Comparison of ENCODE assay signal across 9 mouse cellular contexts in the genomic region with DNA sequence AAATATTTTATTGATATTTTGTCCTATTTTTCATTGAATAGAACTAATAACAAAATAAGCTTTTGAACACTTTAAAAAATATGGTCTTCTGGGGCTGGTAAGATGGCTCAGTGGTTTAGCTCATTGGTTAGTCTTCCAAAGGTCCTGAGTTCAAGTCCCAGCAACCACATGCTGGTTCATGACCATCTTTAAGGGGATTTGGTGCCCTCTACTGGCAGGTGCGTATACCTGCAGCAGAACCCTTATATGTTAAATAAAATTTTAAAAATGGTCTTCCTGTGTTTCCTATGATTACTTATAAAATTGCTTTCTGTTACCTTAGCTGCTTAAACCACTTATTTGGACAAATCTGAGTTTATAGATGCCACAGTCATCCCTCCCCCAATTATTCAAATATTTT. TPM values are rescaled to one million over a fixed set of nuclear protein-coding genes. Genes with fewer than 3 reads are reported as not detected.
A peak's percentile ranks its signal among the peaks of the same experiment; 100 is the strongest.
DNase-seq lines count a peak whose midpoint lies in the region; ATAC-seq and TF ChIP-seq lines count a peak whose summit lies in the region.
"Had no signal": no experiment of that assay in that cellular context is flagged by ENCODE, and none has a peak within 500 bp of the region (broad histone marks: within the 10 kb centered on the region; RNA-seq: fewer than 3 reads in every experiment).

No protein-coding gene starts in this region.

- WGBS in hindbrain, embryonic 11.5 days = 33% methylated on average over 1 of the region's 1 CpGs
- 44% methylated on average over 1 of the region's 1 CpGs for WGBS in hindbrain, embryonic 16.5 days

- H3K4me1 ChIP-seq in hindbrain, embryonic 11.5 days (replicated peaks; ENCODE audit: control insufficient read depth, insufficient read depth, low read length) = no peaks in the 10 kb centered on the region
- H3K4me1 ChIP-seq in hindbrain, embryonic 16.5 days (ENCODE audit: control insufficient read depth, insufficient read depth, low read depth, low read length) = no peaks in the 10 kb centered on the region
- H3K4me1 ChIP-seq in CH12.LX (ENCODE audit: control insufficient read depth in 1 of 2, insufficient read depth in 2 of 2) = peaks cover 2 to 26% of the 10 kb centered on the region in 2 experiments; a peak in 3 of 4 replicates
- H3K4me1 ChIP-seq: limb, embryonic 12.5 days had no signal

- no peak overlapping the region for H3K27ac ChIP-seq in hindbrain, embryonic 11.5 days (ENCODE audit: low read depth, low read length)
- no peak overlapping the region for H3K27ac ChIP-seq in hindbrain, embryonic 16.5 days (ENCODE audit: low read depth, low read length)
- H3K27ac ChIP-seq in CH12.LX (ENCODE audit: insufficient read depth, low read depth) = no peak overlapping the region
- H3K27ac ChIP-seq: limb, embryonic 12.5 days had no signal

- H3K4me2 ChIP-seq in hindbrain, embryonic 11.5 days (replicated peaks; ENCODE audit: low read depth, low read length) = no peak overlapping the region
- H3K4me2 ChIP-seq in hindbrain, embryonic 16.5 days (ENCODE audit: low read length) = no peak overlapping the region
- H3K4me2 ChIP-seq in CH12.LX (ENCODE audit: insufficient read depth, low read depth, poor library complexity, severe bottlenecking) = no peak overlapping the region
- H3K4me2 ChIP-seq: limb, embryonic 12.5 days had no signal

- H3K4me3 ChIP-seq in hindbrain, embryonic 11.5 days (ENCODE audit: low read depth, low read length) = no peak overlapping the region
- no peak overlapping the region for H3K4me3 ChIP-seq in hindbrain, embryonic 16.5 days (ENCODE audit: low read length)
- no peak overlapping the region for H3K4me3 ChIP-seq in CH12.LX (replicated peaks in 1 of 3; ENCODE audit: low read depth in 2 of 3, low read length in 2 of 3, poor library complexity in 1 of 3)
- H3K4me3 ChIP-seq: limb, embryonic 12.5 days had no signal

- TF ChIP-seq POLR2A in CH12.LX (IDR thresholded peaks at IDR 0.05; ENCODE audit: low read depth, low read length) = no peak

- in situ Hi-C loops in CH12.LX (cut with MboI; ENCODE audit: low pct_ligation_motif_present, low pct_unique_long_range_greater_than_20kb, low sequenced_read_pairs) = no loop called here

- no peaks in the 10 kb centered on the region for H3K9me3 ChIP-seq in hindbrain, embryonic 11.5 days (ENCODE audit: control insufficient read depth, low read length)
- no peaks in the 10 kb centered on the region for H3K9me3 ChIP-seq in hindbrain, embryonic 16.5 days (ENCODE audit: control insufficient read depth, low read length)
- no peaks in the 10 kb centered on the region for H3K9me3 ChIP-seq in CH12.LX (replicated peaks; ENCODE audit: low read length)
- H3K9me3 ChIP-seq: limb, embryonic 12.5 days had no signal

- peak in 1 of 2 experiments; percentile 59; a peak in 2 of 4 replicates for TF ChIP-seq CTCF in CH12.LX (conservative IDR thresholded peaks at IDR 0.05 in 1 of 2, IDR thresholded peaks at IDR 0.05 in 1 of 2; ENCODE audit: low read depth in 2 of 2, low read length in 2 of 2)

- 0 out of 2 replicates have a peak, but pooled peaks have one; percentile 18 for TF ChIP-seq EP300 in CH12.LX (IDR thresholded peaks at IDR 0.05; ENCODE audit: low read length)

- no peaks in the 10 kb centered on the region for H3K27me3 ChIP-seq in hindbrain, embryonic 11.5 days (ENCODE audit: control insufficient read depth, insufficient read depth, low read length)
- H3K27me3 ChIP-seq in hindbrain, embryonic 16.5 days (replicated peaks; ENCODE audit: control insufficient read depth, insufficient read depth, low read length) = no peaks in the 10 kb centered on the region
- no peaks in the 10 kb centered on the region for H3K27me3 ChIP-seq in CH12.LX (replicated peaks)
- H3K27me3 ChIP-seq: limb, embryonic 12.5 days had no signal

- intact Hi-C loops in left cerebral cortex, postnatal 25 days (cut with DNase I) = loop anchor here (5.0 kb wide), 1 partner anchor 62 kb away; no protein-coding TSS in a partner anchor
- intact Hi-C loops in left cerebral cortex, postnatal 14 days (cut with DNase I) = no loop called here

- peaks cover 3% of the 10 kb centered on the region; the same call in 1 of the 2 replicates for H3K79me2 ChIP-seq in CH12.LX (replicated peaks; ENCODE audit: control insufficient read depth, extremely low read depth, insufficient read depth, poor library complexity, severe bottlenecking)

- H3K36me3 ChIP-seq in hindbrain, embryonic 11.5 days (ENCODE audit: control insufficient read depth, insufficient read depth, low read length) = 0 out of 2 replicates have a peak, but pooled peaks cover 3% of the 10 kb centered on the region
- H3K36me3 ChIP-seq in hindbrain, embryonic 16.5 days (ENCODE audit: control insufficient read depth, insufficient read depth, low read length) = no peaks in the 10 kb centered on the region
- H3K36me3 ChIP-seq in CH12.LX (replicated peaks in 1 of 2; ENCODE audit: control insufficient read depth in 1 of 2, insufficient read depth in 1 of 2, low read length in 1 of 2) = peaks cover 0 to 2% of the 10 kb centered on the region in 2 experiments

- no peak for ATAC-seq in hindbrain, embryonic 11.5 days (ENCODE audit: low FRiP score)
- ATAC-seq in hindbrain, embryonic 16.5 days = no peak
- ATAC-seq in megakaryocyte progenitor cell, adult 5-6 weeks (replicated peaks; ENCODE audit: poor library complexity) = peak; percentile 64; the same call in 1 of the 2 replicates

- TF ChIP-seq RAD21 in CH12.LX (IDR thresholded peaks at IDR 0.05; ENCODE audit: low read depth, low read length) = peak; percentile 40

- no peak overlapping the region for H3K9ac ChIP-seq in hindbrain, embryonic 11.5 days (ENCODE audit: low read depth, low read length)
- no peak overlapping the region for H3K9ac ChIP-seq in hindbrain, embryonic 16.5 days (ENCODE audit: low read depth, low read length)
- H3K9ac ChIP-seq in CH12.LX (ENCODE audit: insufficient read depth, low read depth) = no peak overlapping the region
- H3K9ac ChIP-seq: limb, embryonic 12.5 days had no signal

- DNase-seq in hindbrain, embryonic 11.5 days (ENCODE audit: low spot score) = peak; percentile 34
- DNase-seq in CH12.LX (ENCODE audit: extremely low read depth) = peak; percentile 51
- peak; percentile 35 for DNase-seq in brain, adult 2 months (ENCODE audit: low read depth, low spot score)
- no peak for DNase-seq in left cerebral cortex, postnatal 25 days (ENCODE audit: low spot score in 2 of 2)
- DNase-seq in left cerebral cortex, postnatal 14 days (ENCODE audit: low spot score in 2 of 2) = no peak
- DNase-seq in Muller cell, postnatal 12 days (ENCODE audit: inconsistent ontology term) = no peak

- dilution Hi-C loops in CH12.LX (cut with MboI; ENCODE audit: extremely low pct_ligation_motif_present, extremely low pct_unique_long_range_greater_than_20kb, low sequenced_read_pairs) = no loop called here

TF ChIP-seq in CH12.LX, 34 proteins besides CTCF, POLR2A, EP300 and RAD21:
- TF ChIP-seq IRF4 (IDR thresholded peaks at IDR 0.05; ENCODE audit: low read depth, low read length) (0 out of 2 replicates have a peak, but pooled peaks have one; percentile 10), MYC (IDR thresholded peaks at IDR 0.05; ENCODE audit: low read depth, low read length) (peak; percentile 38; the same call in 1 of the 2 replicates), SMC3 (IDR thresholded peaks at IDR 0.05; ENCODE audit: low read depth, low read length) (peak; percentile 19; the same call in 1 of the 2 replicates), GABPA (IDR thresholded peaks at IDR 0.05; ENCODE audit: insufficient replicate concordance, low read depth, low read length) (no peak)

RNA-seq across cellular contexts. Expression of a gene that starts 16.8 kb away (rescaled TPM):
- polyA plus RNA-seq in hindbrain, embryonic 11.5 days (2014; fragmentation: Nextera tagmentation; extraction: Ambion mirVana) = 99.6 and 117 TPM in 2 replicates
- 47.0 and 57.8 TPM in 2 replicates for polyA plus RNA-seq in hindbrain, embryonic 16.5 days (2015; fragmentation: Nextera tagmentation; extraction: Ambion mirVana)
- 19.8 and 22.0 TPM in 2 replicates for total RNA-seq in CH12.LX (2012; rRNA removed)
- total RNA-seq in CH12.LX (2014; rRNA removed) = 59.7 and 67.0 TPM in 2 replicates
- 27.1 and 29.4 TPM in 2 replicates for polyA plus RNA-seq in CH12.LX (2012; ENCODE audit: insufficient read length, low read depth)
- 42.8 and 45.0 TPM in 2 replicates for total RNA-seq in megakaryocyte progenitor cell, adult 5-6 weeks (2015)
- total RNA-seq in megakaryocyte progenitor cell, adult 5-6 weeks (2017) = 35.3 and 41.6 TPM in 2 replicates
- 10 to 100 TPM; 17.2 to 17.4 TPM for total RNA-seq in left cerebral cortex, postnatal 25 days (2021)
- total RNA-seq in left cerebral cortex, postnatal 14 days (2021) = 10 to 100 TPM; 15.2 to 16.6 TPM

RNA-seq across cellular contexts. Expression of a gene that starts 59.1 kb away (rescaled TPM):
- polyA plus RNA-seq in hindbrain, embryonic 11.5 days (2014; fragmentation: Nextera tagmentation; extraction: Ambion mirVana) = 79.4 and 79.6 TPM in 2 replicates
- polyA plus RNA-seq in hindbrain, embryonic 16.5 days (2015; fragmentation: Nextera tagmentation; extraction: Ambion mirVana) = 133 and 164 TPM in 2 replicates
- total RNA-seq in CH12.LX (2012; rRNA removed) (200 and 212 TPM in 2 replicates), CH12.LX (2014; rRNA removed) (525 and 564 TPM in 2 replicates)
- 355 and 382 TPM in 2 replicates for polyA plus RNA-seq in CH12.LX (2012; ENCODE audit: insufficient read length, low read depth)
- 392 and 418 TPM in 2 replicates for total RNA-seq in megakaryocyte progenitor cell, adult 5-6 weeks (2015)
- 395 and 396 TPM in 2 replicates for total RNA-seq in megakaryocyte progenitor cell, adult 5-6 weeks (2017)
- 100 to 1,000 TPM; 136 to 172 TPM for total RNA-seq in left cerebral cortex, postnatal 25 days (2021)
- 100 to 1,000 TPM; 142 to 161 TPM for total RNA-seq in left cerebral cortex, postnatal 14 days (2021)

Comparison
In these comparisons a context has a peak if more than half of its experiments do, and no peak if none do; other contexts are left out.
1. DNase-seq: peak in hindbrain, embryonic 11.5 days (single experiment), CH12.LX (single experiment) and brain, adult 2 months (single experiment); none in left cerebral cortex, postnatal 25 days (0 of 2), left cerebral cortex, postnatal 14 days (0 of 2) and Muller cell, postnatal 12 days (single experiment).